Mouse (Mus musculus) brain, embryonic 14.5 days (tissue): ENCODE measurements at regions not wholly inside any gene's neighbourhood (a gene's known extent, or its start where the extent isn't known, plus 50 kb on each side); places are given as distances from the start of the nearest gene placed in this dataset.
A peak's percentile ranks its signal among the peaks of the same experiment; 100 is the strongest.

Experiments used
- DNase-seq: peaks from one replicate; pipeline ENCODE4 v3.0.0-alpha.2; 2011; ENCODE audit warnings: low read depth
- CTCF ChIP-seq: fragments of 200-500 bp; IDR thresholded peaks from 2 replicates; pipeline ENCODE4 v1.5.1; 2012; ENCODE audit warnings: inconsistent platforms, mild to moderate bottlenecking, moderate library complexity, borderline replicate concordance; ENCODE audit not compliant: insufficient read depth, insufficient read length; ENCODE audit errors: extremely low read depth
- POLR2A ChIP-seq: fragments of 200-500 bp; IDR thresholded peaks from 2 replicates; pipeline ENCODE4 v1.6.1; 2012; ENCODE audit warnings: mild to moderate bottlenecking, inconsistent platforms, borderline replicate concordance; ENCODE audit not compliant: poor library complexity, insufficient read depth, insufficient read length, severe bottlenecking; ENCODE audit errors: extremely low read depth

- DNase-seq, result peak; percentile 92
- TF ChIP-seq POLR2A, result no peak
- no peak for TF ChIP-seq CTCF
Observed at GRCm38 (mm10) chr13:111990913-111991534, 182.2 kb upstream of the Map3k1 start.

- no peak for DNase-seq
- no peak for TF ChIP-seq CTCF
- TF ChIP-seq POLR2A, result no peak
Observed at GRCm38 (mm10) chr13:111992075-111992847, 183.5 kb upstream of the Map3k1 start.

DNA sequence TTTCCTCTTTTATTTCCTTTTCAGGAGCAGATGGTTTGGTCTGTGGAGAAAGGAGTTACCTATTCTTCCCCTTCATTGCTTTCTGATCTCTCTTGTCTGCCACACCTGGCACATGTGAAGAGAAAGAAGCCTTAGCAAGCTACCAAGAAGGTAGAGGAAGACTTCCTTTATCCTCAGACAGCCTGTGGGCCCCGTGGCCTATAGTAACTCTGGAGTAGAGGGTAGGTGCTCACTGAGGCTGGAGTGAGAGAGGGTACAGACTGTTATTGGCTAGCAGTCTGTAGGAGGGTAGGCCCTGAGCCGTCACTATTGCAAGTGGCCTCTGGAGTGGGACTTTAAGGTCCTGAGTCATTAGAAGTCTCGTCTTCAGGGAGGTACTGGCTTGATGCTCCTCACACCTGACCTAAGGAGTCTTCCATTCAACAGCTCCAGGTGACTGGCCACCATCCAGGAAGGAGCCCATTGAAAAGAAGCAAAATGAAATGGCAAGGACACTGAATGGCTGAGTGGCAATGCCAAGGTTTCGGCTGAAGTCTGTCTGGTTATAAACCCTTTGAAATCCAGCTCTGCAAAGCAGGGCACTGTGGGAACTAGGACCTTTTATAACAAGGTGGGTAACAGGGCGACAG lies 186.2 kb upstream of the Map3k1 start:
- TF ChIP-seq CTCF (no peak), POLR2A (no peak)
- DNase-seq, result no peak

DNA sequence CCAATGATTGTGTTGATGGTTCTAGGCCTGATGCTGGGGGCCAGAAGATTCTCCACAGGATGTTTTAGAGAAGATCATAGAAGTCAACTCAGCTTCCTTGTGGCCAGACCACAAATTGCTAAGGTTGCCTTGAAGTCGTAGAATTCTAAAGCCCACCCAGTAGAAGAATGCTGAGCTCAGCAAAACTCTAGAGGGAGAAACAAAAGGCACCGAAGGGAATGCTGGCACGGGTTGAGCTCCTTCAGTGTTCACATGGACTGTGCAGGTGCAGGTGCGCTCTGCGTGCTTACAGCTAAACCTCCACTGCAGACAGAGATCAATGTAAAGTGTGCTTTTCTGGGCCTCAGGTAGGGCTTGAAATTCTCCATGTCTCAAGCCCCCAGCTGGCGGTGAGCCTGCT lies 186.9 kb upstream of the Map3k1 start:
- TF ChIP-seq CTCF (no peak), POLR2A (no peak)
- no peak for DNase-seq

GRCm38 (mm10) chr13:111996910-111997309 lies 188.1 kb upstream of the Map3k1 start:
- TF ChIP-seq POLR2A (no peak), CTCF (no peak)
- DNase-seq, result peak; percentile 50

GRCm38 (mm10) chr13:111997980-111998945 lies 189.5 kb upstream of the Map3k1 start:
- no peak for TF ChIP-seq CTCF
- no peak for TF ChIP-seq POLR2A
- DNase-seq, result no peak

- TF ChIP-seq POLR2A (no peak), CTCF (no peak)
- no peak for DNase-seq
Observed at GRCm38 (mm10) chr13:111999647-112000292, 191.0 kb upstream of the Map3k1 start.

GRCm38 (mm10) chr13:112000293-112000665 lies 191.5 kb upstream of the Map3k1 start:
- no peak for TF ChIP-seq POLR2A
- no peak for TF ChIP-seq CTCF
- no peak for DNase-seq

- DNase-seq, result no peak
- no peak for TF ChIP-seq POLR2A
- no peak for TF ChIP-seq CTCF
Observed at GRCm38 (mm10) chr13:112000696-112001095, 191.9 kb upstream of the Map3k1 start.
